Mouse (Mus musculus): ENCODE measurements around the gene Nxpe5. TPM values are rescaled to one million over a fixed set of nuclear protein-coding genes. Genes with fewer than 3 reads are reported as not detected.

Gene Nxpe5
- total RNA-seq, 2 experiments from 2014 or later = 2.3 to 2.4 TPM

- no peak for DNase-seq (ENCODE audit: low spot score in 2 of 2)
Observed at GRCm38 (mm10) chr5:138251144-138251543, 25.4 kb downstream of the Nxpe5 start.

GRCm38 (mm10) chr5:138253061-138253460, 27.4 kb downstream of the Nxpe5 start:
- DNase-seq (ENCODE audit: low spot score in 2 of 2) = no peak

- peak; percentile 75 to 91 for DNase-seq (ENCODE audit: low spot score in 2 of 2)
Observed at GRCm38 (mm10) chr5:138255353-138256093, 29.8 kb downstream of the Nxpe5 start, which contains the start of gene Lamtor4. Gene Lamtor4 (plus strand): TSS chr5:138255482.

- no peak for DNase-seq (ENCODE audit: low spot score in 2 of 2)
Observed at GRCm38 (mm10) chr5:138256094-138256467, 30.4 kb downstream of the Nxpe5 start.

GRCm38 (mm10) chr5:138256966-138257584, 31.4 kb downstream of the Nxpe5 start:
- no peak for DNase-seq (ENCODE audit: low spot score in 2 of 2)

- DNase-seq (ENCODE audit: low spot score in 2 of 2) = no peak
Observed at GRCm38 (mm10) chr5:138257585-138257978, 31.9 kb downstream of the Nxpe5 start.

GRCm38 (mm10) chr5:138258078-138258477, 32.4 kb downstream of the Nxpe5 start:
- no peak for DNase-seq (ENCODE audit: low spot score in 2 of 2)

GRCm38 (mm10) chr5:138258542-138258941, 32.8 kb downstream of the Nxpe5 start:
- no peak for DNase-seq (ENCODE audit: low spot score in 2 of 2)

- DNase-seq (ENCODE audit: low spot score in 2 of 2) = no peak
Observed at GRCm38 (mm10) chr5:138258993-138259392, 33.3 kb downstream of the Nxpe5 start.

- DNase-seq (ENCODE audit: low spot score in 2 of 2) = no peak
Observed at GRCm38 (mm10) chr5:138260051-138260450, 34.4 kb downstream of the Nxpe5 start.

- DNase-seq (ENCODE audit: low spot score in 2 of 2) = no peak
Observed at GRCm38 (mm10) chr5:138260834-138261233, 35.1 kb downstream of the Nxpe5 start.

GRCm38 (mm10) chr5:138262001-138262400, 36.3 kb downstream of the Nxpe5 start:
- DNase-seq (ENCODE audit: low spot score in 2 of 2) = no peak

GRCm38 (mm10) chr5:138262582-138263240, 37.0 kb downstream of the Nxpe5 start:
- DNase-seq (ENCODE audit: low spot score in 2 of 2) = no peak

- peak; percentile 86 to 94 for DNase-seq (ENCODE audit: low spot score in 2 of 2)
Observed at GRCm38 (mm10) chr5:138263260-138264206, 37.8 kb downstream of the Nxpe5 start, which contains the start of gene BC037034. Gene BC037034 (minus strand): TSS chr5:138264033.

GRCm38 (mm10) chr5:138264207-138264578, 38.5 kb downstream of the Nxpe5 start:
- DNase-seq (ENCODE audit: low spot score in 2 of 2) = no peak

GRCm38 (mm10) chr5:138265712-138266111, 40.0 kb downstream of the Nxpe5 start:
- no peak for DNase-seq (ENCODE audit: low spot score in 2 of 2)

- DNase-seq (ENCODE audit: low spot score in 2 of 2) = no peak
Observed at GRCm38 (mm10) chr5:138267114-138267513, 41.4 kb downstream of the Nxpe5 start.

- DNase-seq (ENCODE audit: low spot score in 2 of 2) = no peak
Observed at GRCm38 (mm10) chr5:138268980-138269379, 43.3 kb downstream of the Nxpe5 start.

GRCm38 (mm10) chr5:138271232-138271631, 45.5 kb downstream of the Nxpe5 start:
- no peak for DNase-seq (ENCODE audit: low spot score in 2 of 2)

- no peak for DNase-seq (ENCODE audit: low spot score in 2 of 2)
Observed at GRCm38 (mm10) chr5:138272409-138272923, 46.8 kb downstream of the Nxpe5 start, which contains the start of gene Gal3st4. Gene Gal3st4 (minus strand): TSS chr5:138272840.

GRCm38 (mm10) chr5:138274186-138274585, 48.5 kb downstream of the Nxpe5 start:
- DNase-seq (ENCODE audit: low spot score in 2 of 2) = no peak
